Mouse (Mus musculus) heart, postnatal 0 days (tissue): Measurements from ENCODE around the gene Prdm16. TPM values are rescaled to one million over a fixed set of nuclear protein-coding genes. Genes with fewer than 3 reads are reported as not detected.

Experiments
- ATAC-seq: fragments of 200-750 bp; cut with Nextera tagmentation; 2 replicates; pipeline ENCODE4 v1.8.0; 2017; ENCODE audit warnings: low read depth, moderate number of reproducible peaks, moderate library complexity; ENCODE audit not compliant: insufficient read depth
- DNase-seq: peaks from one replicate; pipeline ENCODE4 v3.0.0-alpha.2; 2016; ENCODE audit warnings: low spot score
- H3K27ac ChIP-seq: fragments of 300-500 bp; sonication (generic); 2 replicates; pipeline ENCODE4 v1.5.1; 2014; ENCODE audit warnings: low read depth, mild to moderate bottlenecking
- H3K27me3 ChIP-seq: fragments of 300-500 bp; sonication (generic); 2 replicates; pipeline ENCODE4 v1.6.1; 2014; ENCODE audit warnings: low read length, mixed read lengths; ENCODE audit not compliant: control insufficient read depth, insufficient read depth
- H3K36me3 ChIP-seq: fragments of 300-500 bp; sonication (generic); replicated peaks from 2 replicates; pipeline ENCODE4 v1.6.1; 2014; ENCODE audit warnings: low read length, mixed read lengths; ENCODE audit not compliant: control insufficient read depth, insufficient read depth
- H3K4me1 ChIP-seq: fragments of 300-500 bp; sonication (generic); 2 replicates; pipeline ENCODE4 v1.6.1; 2014; ENCODE audit warnings: antibody characterized with exemption; ENCODE audit not compliant: control insufficient read depth, insufficient read depth
- H3K4me2 ChIP-seq: fragments of 300-500 bp; sonication (generic); 2 replicates; pipeline ENCODE4 v1.6.1; 2014; ENCODE audit warnings: low read depth, mild to moderate bottlenecking, low read length, moderate library complexity
- H3K4me3 ChIP-seq: fragments of 300-500 bp; sonication (generic); 2 replicates; pipeline ENCODE4 v1.5.1; 2014; ENCODE audit warnings: low read depth, low read length
- H3K9ac ChIP-seq: fragments of 300-500 bp; sonication (generic); replicated peaks from 2 replicates; pipeline ENCODE4 v1.6.1; 2014; ENCODE audit warnings: low read depth, low read length, mixed read lengths
- H3K9me3 ChIP-seq: fragments of 300-500 bp; sonication (generic); replicated peaks from 2 replicates; pipeline ENCODE4 v1.6.1; 2016; ENCODE audit warnings: low read length; ENCODE audit not compliant: control insufficient read depth
- CTCF ChIP-seq: IDR thresholded peaks from 2 replicates; pipeline ENCODE4 v1.5.1; 2016; ENCODE audit warnings: antibody characterized with exemption, control low read depth, low read depth
- EP300 ChIP-seq: IDR thresholded peaks from 2 replicates; pipeline ENCODE4 v1.6.1; 2016; ENCODE audit warnings: antibody characterized with exemption, low read depth
- WGBS: fragments of 180-500 bp; shearing (Covaris S2); extraction: QIAGEN DNeasy Blood & Tissue Kit; methylation state at CpG from one replicate; pipeline ENCODE4 v1.1.7; 2014; 5-methylcytosine and 5-hydroxymethylcytosine counted together
- polyA plus RNA-seq: library from polyadenylated mRNA; unstranded; fragments of >200 nt; fragmentation: Nextera tagmentation; extraction: Ambion mirVana; gene quantifications from 2 replicates; pipeline ENCODE4 v1.2.1, GENCODE M21; 2015
- total RNA-seq: library from RNA; depleted of rRNA; stranded (reverse); fragments of >200 nt; gene quantifications from 2 replicates; pipeline ENCODE4 v1.2.3, GENCODE M21; 2014; ENCODE audit warnings: low replicate concordance

The Prdm16 gene
- total and polyA plus RNA-seq, 2 experiments from 2014 or later = 9.3 to 14.7 TPM

- Histone ChIP-seq H3K9me3 (no peaks in the 10 kb centered on the region), H3K27ac (no peak overlapping the region), H3K4me3 (no peak overlapping the region), H3K36me3 (no peaks in the 10 kb centered on the region), H3K27me3 (peaks cover 62% of the 10 kb centered on the region), H3K4me2 (peak overlapping the region; percentile 75; the same call in 1 of the 2 replicates), H3K9ac (no peak overlapping the region), H3K4me1 (no peaks in the 10 kb centered on the region)
- 41% methylated on average over 13 of the region's 13 CpGs for WGBS
- no peak for TF ChIP-seq EP300
- no peak for TF ChIP-seq CTCF
- no peak for DNase-seq
- ATAC-seq = no peak
Measured at GRCm38 (mm10) chr4:154639591-154640442, 3.1 kb upstream of the Prdm16 start.

- no peaks in the 10 kb centered on the region for H3K4me1 ChIP-seq
Measured at GRCm38 (mm10) chr4:154639126-154639525, 2.5 kb upstream of the Prdm16 start.

GRCm38 (mm10) chr4:154638320-154638886 lies 1.7 kb upstream of the Prdm16 start:
- no peaks in the 10 kb centered on the region for H3K4me1 ChIP-seq
- TF ChIP-seq EP300 = no peak
- TF ChIP-seq CTCF = no peak
- peaks cover 63% of the 10 kb centered on the region for H3K27me3 ChIP-seq
- DNase-seq (no peak), ATAC-seq (no peak)
- H3K27ac ChIP-seq = peak overlapping the region; percentile 91
- WGBS = 8% methylated on average over 15 of the region's 15 CpGs
- no peaks in the 10 kb centered on the region for H3K9me3 ChIP-seq
- H3K9ac ChIP-seq = peak overlapping the region; percentile 86
- no peaks in the 10 kb centered on the region for H3K36me3 ChIP-seq
- H3K4me2 ChIP-seq = peak overlapping the region; percentile 75
- peak overlapping the region; percentile 68 for H3K4me3 ChIP-seq

More at GRCm38 (mm10) chr4:154639126-154639525, 2.5 kb upstream of the Prdm16 start:
- Histone ChIP-seq H3K27ac (no peak overlapping the region), H3K9me3 (no peaks in the 10 kb centered on the region), H3K9ac (no peak overlapping the region), H3K4me3 (peak overlapping the region; percentile 9; the same call in 1 of the 2 replicates), H3K36me3 (no peaks in the 10 kb centered on the region), H3K4me2 (peak overlapping the region; percentile 75), H3K27me3 (peaks cover 68% of the 10 kb centered on the region)
- 12% methylated on average over 7 of the region's 7 CpGs for WGBS
- no peak for ATAC-seq
- no peak for DNase-seq
- TF ChIP-seq EP300 (no peak), CTCF (peak; percentile 46)

GRCm38 (mm10) chr4:154637468-154638319 lies 1.0 kb upstream of the Prdm16 start:
- Histone ChIP-seq H3K9ac (peak overlapping the region; percentile 86), H3K4me3 (peak overlapping the region; percentile 68), H3K9me3 (no peaks in the 10 kb centered on the region), H3K27me3 (peaks cover 63% of the 10 kb centered on the region), H3K27ac (peak overlapping the region; percentile 91), H3K4me1 (0 out of 2 replicates have a peak, but pooled peaks cover 3% of the 10 kb centered on the region), H3K4me2 (peak overlapping the region; percentile 75), H3K36me3 (no peaks in the 10 kb centered on the region)
- WGBS = under 1% methylated on average over 64 of the region's 73 CpGs
- DNase-seq (no peak), ATAC-seq (no peak)
- TF ChIP-seq CTCF (no peak), EP300 (no peak)

- Histone ChIP-seq H3K27ac (peak overlapping the region; percentile 91), H3K36me3 (no peaks in the 10 kb centered on the region), H3K9me3 (no peaks in the 10 kb centered on the region), H3K4me2 (peak overlapping the region; percentile 75), H3K4me3 (peak overlapping the region; percentile 68), H3K27me3 (peaks cover 57% of the 10 kb centered on the region), H3K9ac (peak overlapping the region; percentile 86), H3K4me1 (peaks cover 7% of the 10 kb centered on the region; the same call in 1 of the 2 replicates)
- ATAC-seq (peak; percentile 53), DNase-seq (peak; percentile 79)
- no peak for TF ChIP-seq EP300
- peak; percentile 41; the same call in 1 of the 2 replicates for TF ChIP-seq CTCF
- 0% methylated on average over 17 of the region's 30 CpGs for WGBS
Measured at GRCm38 (mm10) chr4:154636053-154636433, 630 bp downstream of the Prdm16 start.
